Mouse (Mus musculus) testis, adult 2 months (tissue): Measurements from ENCODE around the gene Gpr12.

Source experiments
- CTCF ChIP-seq: fragments of 200-500 bp; IDR thresholded peaks from 2 replicates; pipeline ENCODE4 v1.5.1; 2012; ENCODE audit warnings: low read depth, mild to moderate bottlenecking, inconsistent platforms, low read length, moderate library complexity; ENCODE audit not compliant: control insufficient read depth, insufficient read depth, insufficient replicate concordance
- POLR2A ChIP-seq: fragments of 200-500 bp; IDR thresholded peaks from 2 replicates; pipeline ENCODE4 v1.6.1; 2012; ENCODE audit warnings: low read depth, mild to moderate bottlenecking, inconsistent platforms, low read length, moderate library complexity; ENCODE audit not compliant: control insufficient read depth

GRCm38 (mm10) chr5:146585307-146585651 is 240 bp upstream of the Gpr12 start:
- no peak for TF ChIP-seq POLR2A
- no peak for TF ChIP-seq CTCF
